Mouse (Mus musculus) ES-Bruce4 (cell line): Measurements from ENCODE around the gene Samd4b.

ENCODE experiments used
- CTCF ChIP-seq: IDR thresholded peaks from one replicate; pipeline ENCODE4 v1.8.1; 2011; ENCODE audit warnings: low read depth, low read length
- POLR2A ChIP-seq: IDR thresholded peaks from one replicate; pipeline ENCODE4 v1.8.1; 2011; ENCODE audit warnings: low read length; ENCODE audit not compliant: insufficient read depth

GRCm38 (mm10) chr7:28381938-28382337 lies 216.0 kb downstream of the Samd4b start:
- no peak for TF ChIP-seq CTCF
- TF ChIP-seq POLR2A: no peak
